Mouse (Mus musculus): ENCODE data around the gene C2cd6. TPM values are rescaled to one million over a fixed set of nuclear protein-coding genes. Genes with fewer than 3 reads are reported as not detected.

The C2cd6 gene
- not detected for polyA plus RNA-seq (2017; shearing (Covaris generic))

- ATAC-seq: no peak
These were observed at the start of gene C2cd6 for GRCm38 (mm10) chr1:59094705-59095104. Gene C2cd6, minus strand, starts transcription at chr1:59094900.

GRCm38 (mm10) chr1:59142809-59143208 is 48.1 kb upstream of the C2cd6 start:
- ATAC-seq: peak; percentile 75

- ATAC-seq: no peak
These were observed 39.7 kb upstream of the C2cd6 start for GRCm38 (mm10) chr1:59134419-59134818.

- no peak for ATAC-seq
These were observed 34.2 kb upstream of the C2cd6 start for GRCm38 (mm10) chr1:59128879-59129278.

GRCm38 (mm10) chr1:59125558-59125957 is 30.9 kb upstream of the C2cd6 start:
- no peak for ATAC-seq

GRCm38 (mm10) chr1:59119720-59120457 is 25.2 kb upstream of the C2cd6 start, which contains the start of gene Tmem237:
Gene Tmem237, minus strand, starts transcription at chr1:59120408.
- peak; percentile 85 for ATAC-seq

- ATAC-seq: no peak
These were observed 15.8 kb upstream of the C2cd6 start for GRCm38 (mm10) chr1:59110524-59110923.

- no peak for ATAC-seq
These were observed 7.4 kb upstream of the C2cd6 start for GRCm38 (mm10) chr1:59102071-59102470.

- ATAC-seq: no peak
These were observed 6.3 kb upstream of the C2cd6 start for GRCm38 (mm10) chr1:59101020-59101419.

- ATAC-seq: peak; percentile 54
These were observed 23.8 kb downstream of the C2cd6 start for GRCm38 (mm10) chr1:59070867-59071266.

GRCm38 (mm10) chr1:59067976-59068375 is 26.7 kb downstream of the C2cd6 start:
- no peak for ATAC-seq

- no peak for ATAC-seq
These were observed 31.0 kb downstream of the C2cd6 start for GRCm38 (mm10) chr1:59063697-59064096.

GRCm38 (mm10) chr1:59056955-59057354 is 37.7 kb downstream of the C2cd6 start:
- ATAC-seq: no peak

- no peak for ATAC-seq
These were observed 43.4 kb downstream of the C2cd6 start for GRCm38 (mm10) chr1:59051306-59051705.

- no peak for ATAC-seq
These were observed 57.0 kb downstream of the C2cd6 start for GRCm38 (mm10) chr1:59037723-59038122.

GRCm38 (mm10) chr1:59021556-59021955 is 73.1 kb downstream of the C2cd6 start:
- ATAC-seq: no peak

GRCm38 (mm10) chr1:59009250-59009649 is 85.5 kb downstream of the C2cd6 start:
- ATAC-seq: no peak

Other genes with a start within 250 kb of the C2cd6 start
- gene Trak2, start 121.5 kb downstream of the C2cd6 start, polyA plus RNA-seq (2017; shearing (Covaris generic)): 10 to 100 TPM; 18.2 to 19.0 (median 18.6) TPM
- gene Stradb, start 121.4 kb downstream of the C2cd6 start, polyA plus RNA-seq (2017; shearing (Covaris generic)): 10 to 100 TPM in 2 of 3 experiments, 1 to 10 TPM in 1; 9.3 to 12.4 (median 12.2) TPM
- gene Tmem237, start 25.5 kb upstream of the C2cd6 start, polyA plus RNA-seq (2017; shearing (Covaris generic)): 10 to 100 TPM; 14.9 to 22.9 (median 15.5) TPM
- under 1 TPM; 0.20 to 0.44 (median 0.35) TPM for gene Mpp4, start 68.5 kb upstream of the C2cd6 start, polyA plus RNA-seq (2017; shearing (Covaris generic))
- 1 to 10 TPM; 6.7 to 8.2 (median 8.0) TPM for gene Als2, start 142.3 kb upstream of the C2cd6 start, polyA plus RNA-seq (2017; shearing (Covaris generic))
- gene Cdk15, start 162.0 kb upstream of the C2cd6 start, polyA plus RNA-seq (2017; shearing (Covaris generic)): not detected